Mouse (Mus musculus): Measurements from ENCODE around the gene Maneal.

DNA sequence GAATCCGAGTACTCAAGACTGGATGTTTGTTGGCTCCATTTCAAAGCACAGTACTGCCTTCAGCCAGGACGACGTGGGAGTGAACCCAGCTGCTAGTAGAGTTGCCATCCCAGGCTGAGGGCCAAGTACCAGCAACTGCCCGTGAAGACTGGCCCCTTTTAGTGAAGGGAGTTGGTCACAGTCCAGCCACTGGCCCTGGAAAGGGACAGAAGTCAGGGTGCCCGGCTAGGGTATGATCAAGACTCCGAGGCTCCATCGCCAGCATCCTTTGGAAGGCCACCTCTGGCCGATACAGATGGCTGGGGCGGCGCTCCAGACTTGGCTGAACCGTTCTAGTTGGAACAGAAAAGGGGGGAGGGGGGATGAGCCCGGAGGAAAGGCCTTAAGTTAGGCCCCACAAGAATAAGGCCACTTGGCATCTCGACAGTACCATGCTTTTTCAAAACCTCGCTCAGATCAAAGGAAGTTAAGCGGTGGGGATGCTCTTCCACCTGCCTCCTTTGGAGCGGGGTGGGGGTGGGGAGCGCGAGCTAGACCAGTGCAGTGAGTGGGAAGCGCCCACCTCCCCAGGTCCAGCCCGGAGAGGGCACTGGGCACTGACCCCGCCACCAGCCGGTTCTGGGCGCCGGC is 12.2 kb downstream of the Maneal start:
- TF ChIP-seq GATA1 (IDR thresholded peaks at IDR 0.05; ENCODE audit: low read length): no peak
- no peak for TF ChIP-seq TAL1 (IDR thresholded peaks at IDR 0.05; ENCODE audit: low read length)

All from erythroblast, embryonic 14.5 days (primary cell).